Mouse (Mus musculus): Measurements from ENCODE around the gene Krtap1-3. TPM values are rescaled to one million over a fixed set of nuclear protein-coding genes. Genes with fewer than 3 reads are reported as not detected.
A peak's percentile ranks its signal among the peaks of the same experiment; 100 is the strongest.

The Krtap1-3 gene
- total RNA-seq (2014; rRNA removed) = not detected in 2 replicates
- polyA plus RNA-seq (2015; fragmentation: Nextera tagmentation; extraction: Ambion mirVana) = not detected in 2 replicates

- DNase-seq (ENCODE audit: low spot score) = no peak
- no peak for TF ChIP-seq CTCF (IDR thresholded peaks at IDR 0.05; ENCODE audit: low read depth)
- Histone ChIP-seq H3K27ac (no peak within 1 kb of the TSS), H3K9ac (replicated peaks; ENCODE audit: low read length) (no peak within 1 kb of the TSS), H3K4me2 (ENCODE audit: low read depth, low read length) (no peak within 1 kb of the TSS), H3K4me3 (ENCODE audit: low read length) (no peak within 1 kb of the TSS), H3K36me3 (ENCODE audit: insufficient read depth, low read length) (no peaks in the 10 kb centered on the region), H3K9me3 (ENCODE audit: low read length) (no peaks in the 10 kb centered on the region), H3K27me3 (ENCODE audit: insufficient read depth, low read length) (no peaks in the 10 kb centered on the region), H3K4me1 (ENCODE audit: insufficient read depth, low read length) (no peaks in the 10 kb centered on the region)
- no peak for ATAC-seq
- 77% methylated on average over 6 of the region's 6 CpGs for WGBS
Observed at GRCm38 (mm10) chr11:99590981-99591380, at the start of gene Krtap1-3. Gene Krtap1-3, minus strand, starts transcription at chr11:99591339.

GRCm38 (mm10) chr11:99640926-99641325 is 49.8 kb upstream of the Krtap1-3 start:
- 28% methylated on average over 1 of the region's 1 CpGs for WGBS

GRCm38 (mm10) chr11:99637086-99637485 is 45.9 kb upstream of the Krtap1-3 start:
- ATAC-seq (no peak), DNase-seq (ENCODE audit: low spot score) (peak; percentile 10)
- no peaks in the 10 kb centered on the region for H3K4me1 ChIP-seq (ENCODE audit: insufficient read depth, low read length)
- H3K27ac ChIP-seq = no peak overlapping the region
- H3K4me2 ChIP-seq (ENCODE audit: low read depth, low read length) = no peak overlapping the region
- 75% methylated on average over 1 of the region's 1 CpGs for WGBS
- H3K36me3 ChIP-seq (ENCODE audit: insufficient read depth, low read length) = no peaks in the 10 kb centered on the region
- no peak overlapping the region for H3K9ac ChIP-seq (replicated peaks; ENCODE audit: low read length)
- no peaks in the 10 kb centered on the region for H3K9me3 ChIP-seq (ENCODE audit: low read length)
- no peaks in the 10 kb centered on the region for H3K27me3 ChIP-seq (ENCODE audit: insufficient read depth, low read length)
- H3K4me3 ChIP-seq (ENCODE audit: low read length) = no peak overlapping the region
- TF ChIP-seq CTCF (IDR thresholded peaks at IDR 0.05; ENCODE audit: low read depth) = no peak

More at GRCm38 (mm10) chr11:99640926-99641325, 49.8 kb upstream of the Krtap1-3 start:
- no peak for DNase-seq (ENCODE audit: low spot score)
- H3K9ac ChIP-seq (replicated peaks; ENCODE audit: low read length) = no peak overlapping the region
- no peak for TF ChIP-seq CTCF (IDR thresholded peaks at IDR 0.05; ENCODE audit: low read depth)
- no peak for ATAC-seq
- H3K27me3 ChIP-seq (ENCODE audit: insufficient read depth, low read length) = no peaks in the 10 kb centered on the region
- no peak overlapping the region for H3K4me3 ChIP-seq (ENCODE audit: low read length)
- no peak overlapping the region for H3K4me2 ChIP-seq (ENCODE audit: low read depth, low read length)
- no peak overlapping the region for H3K27ac ChIP-seq
- no peaks in the 10 kb centered on the region for H3K36me3 ChIP-seq (ENCODE audit: insufficient read depth, low read length)
- no peaks in the 10 kb centered on the region for H3K4me1 ChIP-seq (ENCODE audit: insufficient read depth, low read length)
- H3K9me3 ChIP-seq (ENCODE audit: low read length) = no peaks in the 10 kb centered on the region

DNA sequence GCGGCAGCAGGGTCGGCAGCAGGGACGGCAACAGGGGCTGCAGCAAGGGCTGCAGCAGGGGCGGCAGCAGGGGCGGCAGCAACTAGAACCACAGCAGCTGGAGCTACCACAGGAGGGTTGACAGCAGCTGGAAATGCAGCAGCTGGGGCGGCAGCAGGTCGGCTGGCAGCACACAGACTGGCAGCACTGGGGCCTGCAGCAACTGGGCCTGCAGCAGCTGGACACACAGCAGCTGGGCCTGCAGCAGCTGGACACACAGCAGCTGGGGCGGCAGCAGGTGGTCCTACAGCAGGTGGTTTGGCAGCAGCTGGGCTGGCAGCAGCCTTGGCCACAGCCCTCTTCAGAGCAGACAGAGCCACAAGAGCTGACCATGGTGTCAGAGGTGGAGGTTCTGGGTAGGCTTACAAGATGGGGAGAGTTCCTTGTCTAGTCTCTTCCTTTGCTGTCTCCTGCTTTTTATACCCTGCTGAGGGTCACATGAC is 43.6 kb upstream of the Krtap1-3 start, which contains the start of gene Krtap4-2:
Gene Krtap4-2, minus strand, starts transcription at position 432 of the 482 bp plus-strand sequence.
- no peak within 1 kb of the TSS for H3K4me2 ChIP-seq (ENCODE audit: low read depth, low read length)
- no peak within 1 kb of the TSS for H3K9ac ChIP-seq (replicated peaks; ENCODE audit: low read length)
- H3K4me3 ChIP-seq (ENCODE audit: low read length) = no peak within 1 kb of the TSS
- 34% methylated on average over 8 of the region's 8 CpGs for WGBS
- H3K27me3 ChIP-seq (ENCODE audit: insufficient read depth, low read length) = no peaks in the 10 kb centered on the region
- TF ChIP-seq CTCF (IDR thresholded peaks at IDR 0.05; ENCODE audit: low read depth) = no peak
- no peaks in the 10 kb centered on the region for H3K36me3 ChIP-seq (ENCODE audit: insufficient read depth, low read length)
- H3K27ac ChIP-seq = no peak within 1 kb of the TSS; the same call in 1 of the 2 replicates
- ATAC-seq (no peak), DNase-seq (ENCODE audit: low spot score) (no peak)
- no peaks in the 10 kb centered on the region for H3K9me3 ChIP-seq (ENCODE audit: low read length)
- H3K4me1 ChIP-seq (ENCODE audit: insufficient read depth, low read length) = no peaks in the 10 kb centered on the region

DNA sequence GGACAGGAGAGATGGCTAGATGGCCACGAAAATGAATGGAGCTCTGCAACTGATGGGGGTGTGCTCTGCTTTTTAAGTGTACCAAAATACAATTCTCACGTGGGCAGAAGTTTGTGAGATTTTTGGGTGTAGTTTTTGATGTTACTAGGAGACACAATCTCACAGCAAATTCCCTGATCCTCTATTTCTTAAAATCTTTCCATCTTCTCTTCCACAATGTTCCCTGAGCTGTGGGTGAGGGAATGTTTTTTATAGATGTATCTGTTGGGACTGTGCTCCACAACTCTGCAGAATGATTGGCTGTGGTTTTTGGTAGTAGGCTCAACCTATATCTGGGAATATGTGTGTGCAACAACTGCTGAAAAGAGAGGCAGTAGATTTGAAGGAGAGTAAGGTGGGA is 42.2 kb upstream of the Krtap1-3 start:
- DNase-seq (ENCODE audit: low spot score) (no peak), ATAC-seq (no peak)
- no peak for TF ChIP-seq CTCF (IDR thresholded peaks at IDR 0.05; ENCODE audit: low read depth)
- no peak overlapping the region for H3K4me3 ChIP-seq (ENCODE audit: low read length)
- H3K9me3 ChIP-seq (ENCODE audit: low read length) = no peaks in the 10 kb centered on the region
- H3K36me3 ChIP-seq (ENCODE audit: insufficient read depth, low read length) = no peaks in the 10 kb centered on the region
- H3K27me3 ChIP-seq (ENCODE audit: insufficient read depth, low read length) = no peaks in the 10 kb centered on the region
- H3K27ac ChIP-seq = no peak overlapping the region
- H3K4me1 ChIP-seq (ENCODE audit: insufficient read depth, low read length) = no peaks in the 10 kb centered on the region
- H3K4me2 ChIP-seq (ENCODE audit: low read depth, low read length) = no peak overlapping the region
- 71% methylated on average over 2 of the region's 2 CpGs for WGBS
- no peak overlapping the region for H3K9ac ChIP-seq (replicated peaks; ENCODE audit: low read length)

- no peaks in the 10 kb centered on the region for H3K9me3 ChIP-seq (ENCODE audit: low read length)
- H3K9ac ChIP-seq (replicated peaks; ENCODE audit: low read length) = no peak overlapping the region
- H3K36me3 ChIP-seq (ENCODE audit: insufficient read depth, low read length) = no peaks in the 10 kb centered on the region
- no peak overlapping the region for H3K27ac ChIP-seq
- no peak for DNase-seq (ENCODE audit: low spot score)
- H3K27me3 ChIP-seq (ENCODE audit: insufficient read depth, low read length) = no peaks in the 10 kb centered on the region
- H3K4me1 ChIP-seq (ENCODE audit: insufficient read depth, low read length) = no peaks in the 10 kb centered on the region
- WGBS = 80% methylated on average over 3 of the region's 3 CpGs
- no peak overlapping the region for H3K4me3 ChIP-seq (ENCODE audit: low read length)
- TF ChIP-seq CTCF (IDR thresholded peaks at IDR 0.05; ENCODE audit: low read depth) = no peak
- ATAC-seq = no peak
- H3K4me2 ChIP-seq (ENCODE audit: low read depth, low read length) = no peak overlapping the region
Observed at GRCm38 (mm10) chr11:99630890-99631289, 39.8 kb upstream of the Krtap1-3 start.

GRCm38 (mm10) chr11:99628138-99628537 is 37.0 kb upstream of the Krtap1-3 start, which contains the start of gene Krtap4-1:
Gene Krtap4-1, minus strand, starts transcription at chr11:99628238.
- Histone ChIP-seq H3K27ac (no peak within 1 kb of the TSS), H3K4me1 (ENCODE audit: insufficient read depth, low read length) (no peaks in the 10 kb centered on the region), H3K36me3 (ENCODE audit: insufficient read depth, low read length) (no peaks in the 10 kb centered on the region), H3K9ac (replicated peaks; ENCODE audit: low read length) (no peak within 1 kb of the TSS), H3K27me3 (ENCODE audit: insufficient read depth, low read length) (no peaks in the 10 kb centered on the region), H3K4me3 (ENCODE audit: low read length) (no peak within 1 kb of the TSS), H3K4me2 (ENCODE audit: low read depth, low read length) (no peak within 1 kb of the TSS), H3K9me3 (ENCODE audit: low read length) (no peaks in the 10 kb centered on the region)
- no peak for TF ChIP-seq CTCF (IDR thresholded peaks at IDR 0.05; ENCODE audit: low read depth)
- DNase-seq (ENCODE audit: low spot score) (no peak), ATAC-seq (no peak)
- 86% methylated on average over 4 of the region's 4 CpGs for WGBS
